Mouse (Mus musculus) cerebellum, adult 2 months (tissue): ENCODE results near the gene Lonrf3. TPM values are rescaled to one million over a fixed set of nuclear protein-coding genes. Genes with fewer than 3 reads are reported as not detected.

Source experiments
- DNase-seq, 2 experiments: peaks; one replicate each; pipeline ENCODE4 v3.0.0; 2021
- H3K27ac ChIP-seq: fragments of 200-500 bp; 2 replicates; pipeline ENCODE4 v1.5.1; 2012; ENCODE audit warnings: low read length, control low read depth, inconsistent platforms; ENCODE audit not compliant: insufficient read depth
- H3K27me3 ChIP-seq: fragments of 200-500 bp; 2 replicates; pipeline ENCODE4 v1.6.1; 2012; ENCODE audit warnings: inconsistent platforms, mild to moderate bottlenecking, low read length, moderate library complexity; ENCODE audit not compliant: control insufficient read depth, insufficient read depth
- H3K4me1 ChIP-seq: fragments of 200-500 bp; 2 replicates; pipeline ENCODE4 v1.6.1; 2011; ENCODE audit warnings: low read length; ENCODE audit not compliant: control insufficient read depth, insufficient read depth
- H3K4me3 ChIP-seq: fragments of 200-500 bp; replicated peaks from 2 replicates; pipeline ENCODE3; 2011; ENCODE audit warnings: mild to moderate bottlenecking, low read depth, low read length, control low read depth; ENCODE audit not compliant: insufficient read depth
- CTCF ChIP-seq: fragments of 200-500 bp; IDR thresholded peaks from 2 replicates; pipeline ENCODE4 v1.5.1; 2011; ENCODE audit warnings: low read depth, mild to moderate bottlenecking, control low read depth, low read length, moderate library complexity, borderline replicate concordance; ENCODE audit not compliant: insufficient read depth
- POLR2A ChIP-seq: fragments of 200-500 bp; IDR thresholded peaks from 2 replicates; pipeline ENCODE4 v1.6.1; 2011; ENCODE audit warnings: low read length, control low read depth, borderline replicate concordance; ENCODE audit not compliant: insufficient read depth
- WGBS: fragments of 180-500 bp; shearing (Covaris S2); methylation state at CpG from one replicate; pipeline ENCODE4 v1.1.7; 2018; 5-methylcytosine and 5-hydroxymethylcytosine counted together
- polyA plus RNA-seq: library from polyadenylated mRNA; depleted of rRNA; stranded (reverse); fragments of >200 nt; gene quantifications from 2 replicates; pipeline ENCODE4 v1.2.3, GENCODE M21; 2012; rRNA removed

Lonrf3 gene
- polyA plus RNA-seq, result 5.6 and 5.8 TPM in 2 replicates

DNA sequence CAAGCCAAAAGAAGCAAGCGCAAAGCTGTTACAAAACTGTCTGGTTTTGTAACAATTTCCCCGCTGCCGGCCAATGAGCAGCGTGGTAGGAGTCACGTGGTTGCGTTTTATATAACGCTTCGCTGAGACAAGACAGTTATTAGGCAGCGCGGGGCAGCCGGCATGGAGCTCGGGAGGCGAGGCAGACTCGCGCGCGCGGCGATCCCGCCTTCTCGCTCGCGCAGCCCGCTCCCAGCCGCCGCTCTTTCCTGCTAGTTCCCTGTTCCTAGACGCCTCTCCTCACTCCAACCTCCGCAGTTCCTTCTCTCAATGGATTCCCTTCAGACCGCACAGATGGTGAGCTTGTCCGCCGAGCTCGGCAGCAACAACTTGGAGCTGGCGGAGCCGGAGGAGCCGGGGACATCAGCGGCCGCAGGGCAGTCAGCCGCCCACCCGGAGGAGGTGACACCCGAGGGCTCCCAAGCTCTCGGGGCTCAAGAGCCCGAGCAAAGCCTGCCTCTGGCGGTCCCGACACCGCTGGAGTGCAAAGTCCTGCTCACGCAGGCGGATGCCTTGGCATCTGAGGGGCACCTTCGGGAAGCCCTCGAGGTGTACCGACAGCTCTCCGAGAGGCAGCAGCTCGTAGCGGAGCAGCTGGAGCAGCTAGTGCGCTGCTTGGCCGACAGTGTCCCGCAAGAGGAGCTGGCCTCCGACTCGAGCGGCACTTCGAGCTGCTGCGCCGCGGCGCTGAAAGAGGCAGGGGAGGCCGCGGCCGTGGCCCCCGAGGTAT lies at the start of gene Lonrf3:
Gene Lonrf3, plus strand, starts transcription at position 83 of the 769 bp plus-strand sequence.
- peak within 1 kb of the TSS; percentile 64 for H3K27ac ChIP-seq
- peak; percentile 83 to 84 for DNase-seq
- WGBS, result 14% methylated on average over 68 of the region's 68 CpGs
- H3K4me1 ChIP-seq, result 0 out of 2 replicates have a peak, but pooled peaks cover 4% of the 10 kb centered on the region
- peak within 1 kb of the TSS; percentile 61 for H3K4me3 ChIP-seq
- no peaks in the 10 kb centered on the region for H3K27me3 ChIP-seq
- TF ChIP-seq CTCF (no peak), POLR2A (peak; percentile 93)

DNA sequence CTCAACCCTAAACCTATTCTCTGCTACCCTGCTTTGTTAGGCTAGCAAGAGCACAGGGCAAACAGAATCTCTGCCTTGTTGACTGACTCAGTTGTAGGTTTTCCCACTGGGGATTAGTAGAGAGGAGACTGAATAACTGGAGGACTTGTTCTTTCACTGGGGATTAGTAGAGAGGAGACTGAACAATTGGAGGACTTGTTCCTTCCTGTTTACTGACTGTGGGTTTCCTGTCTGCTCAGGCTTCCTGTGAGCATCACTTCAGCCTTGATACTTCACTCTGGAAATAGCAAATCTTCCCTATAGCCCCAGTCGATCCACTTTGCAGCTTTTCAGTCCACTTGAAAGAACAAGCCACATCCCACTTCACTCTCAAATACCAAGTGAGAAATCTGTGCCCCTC lies 49.4 kb upstream of the Lonrf3 start:
- DNase-seq, result no peak
- WGBS, result 71% methylated on average over 1 of the region's 1 CpGs

DNA sequence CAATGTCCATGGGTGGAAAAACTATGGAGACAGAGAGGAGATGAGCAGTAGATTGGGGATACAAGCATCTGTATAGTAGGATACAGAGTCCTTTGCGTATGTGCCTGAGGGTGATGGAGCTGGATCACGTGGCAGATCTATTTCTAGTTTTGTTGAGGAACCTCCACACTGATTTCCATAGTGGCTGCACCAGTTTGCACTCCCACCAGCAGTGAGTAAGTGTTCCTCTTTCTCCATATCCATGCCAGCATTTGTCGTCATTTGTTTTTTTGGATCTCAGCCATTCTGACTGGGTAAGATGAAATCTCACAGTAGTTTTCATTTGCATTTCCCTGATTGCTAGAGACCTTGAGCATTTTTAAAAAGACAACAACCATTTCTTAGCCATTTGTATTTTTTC lies 16.7 kb upstream of the Lonrf3 start:
- Histone ChIP-seq H3K27me3 (no peaks in the 10 kb centered on the region), H3K4me1 (no peaks in the 10 kb centered on the region), H3K27ac (no peak overlapping the region), H3K4me3 (no peak overlapping the region)
- DNase-seq, result no peak
- no peak for TF ChIP-seq CTCF
- TF ChIP-seq POLR2A, result no peak
- WGBS, result 53% methylated on average over 3 of the region's 3 CpGs

More for the DNA sequence above, 49.4 kb upstream of the Lonrf3 start:
- H3K27me3 ChIP-seq, result no peaks in the 10 kb centered on the region
- no peaks in the 10 kb centered on the region for H3K4me1 ChIP-seq
- TF ChIP-seq CTCF, result no peak
- TF ChIP-seq POLR2A, result no peak
- H3K27ac ChIP-seq, result no peak overlapping the region
- H3K4me3 ChIP-seq, result no peak overlapping the region

DNA sequence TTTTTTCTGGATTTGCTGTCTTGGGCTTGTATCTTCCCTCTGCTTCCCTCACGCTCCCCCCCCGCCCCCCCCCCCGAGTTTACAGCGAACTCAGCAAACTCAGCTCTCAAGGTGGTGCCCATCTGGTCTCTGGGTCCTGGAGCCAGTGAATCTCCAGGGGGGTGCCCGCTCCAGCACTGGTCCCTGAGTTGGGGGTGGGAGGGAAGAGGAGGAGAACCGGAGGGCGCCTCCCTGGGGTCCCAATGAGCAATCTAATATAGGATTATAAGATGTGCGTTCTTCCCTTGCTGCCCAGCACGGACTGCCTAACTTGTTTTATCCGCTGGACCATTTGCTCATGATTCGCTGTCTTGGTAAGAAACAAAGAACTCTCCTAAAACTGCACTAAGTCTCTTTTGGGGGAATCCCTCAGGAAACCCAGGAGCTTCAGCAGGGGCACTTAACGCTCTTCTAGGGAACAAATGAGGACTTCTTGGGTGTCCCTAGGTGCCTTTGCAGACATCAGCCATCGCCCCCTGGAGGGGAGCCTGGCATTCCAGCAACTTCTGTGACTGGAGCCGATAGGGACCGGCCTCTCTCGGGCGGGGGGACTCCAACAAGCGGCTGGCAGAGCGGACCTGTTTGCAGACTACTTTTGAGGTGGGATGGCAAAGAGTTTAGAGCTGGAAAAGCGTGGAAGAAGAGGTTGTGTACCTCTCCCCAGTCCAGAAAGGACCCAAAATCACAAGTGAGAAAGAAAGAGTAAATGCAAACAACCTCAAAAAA lies 480 bp upstream of the Lonrf3 start:
- Histone ChIP-seq H3K27ac (0 out of 2 replicates have a peak overlapping the region, but pooled peaks have one; percentile 24), H3K27me3 (no peaks in the 10 kb centered on the region), H3K4me1 (0 out of 2 replicates have a peak, but pooled peaks cover 4% of the 10 kb centered on the region), H3K4me3 (peak overlapping the region; percentile 53)
- DNase-seq, result peak; percentile 27 to 57
- TF ChIP-seq POLR2A (no peak), CTCF (no peak)
- 3% methylated on average over 16 of the region's 20 CpGs for WGBS

DNA sequence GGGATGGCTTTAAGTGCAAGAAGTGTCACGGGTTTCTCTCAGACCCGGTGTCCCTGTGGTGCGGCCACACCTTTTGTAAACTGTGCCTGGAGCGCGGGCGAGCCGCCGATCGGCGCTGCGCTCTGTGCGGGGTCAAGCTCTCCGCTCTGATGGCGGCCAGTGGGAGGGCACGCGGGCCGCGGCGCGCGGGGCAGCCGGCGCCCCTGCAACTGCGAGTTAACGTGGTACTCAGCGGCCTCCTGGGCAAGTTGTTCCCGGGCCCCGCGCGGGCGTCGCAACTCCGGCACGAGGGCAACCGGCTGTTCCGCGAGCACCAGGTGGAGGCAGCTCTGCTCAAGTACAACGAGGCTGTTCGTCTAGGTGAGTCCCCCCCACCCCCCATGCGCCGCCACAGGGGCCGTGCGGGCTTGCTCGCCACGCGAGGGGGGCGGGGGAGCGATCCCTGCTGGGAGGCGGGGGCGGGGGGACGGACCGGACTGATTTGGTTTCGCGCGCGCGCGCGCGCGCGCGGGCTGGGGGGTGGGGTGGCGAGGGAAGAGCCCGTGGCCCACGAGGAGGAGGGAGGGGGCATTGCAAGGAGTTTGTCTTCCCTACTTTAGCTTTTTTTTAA lies 992 bp downstream of the Lonrf3 start:
- Histone ChIP-seq H3K4me3 (peak overlapping the region; percentile 61), H3K27ac (peak overlapping the region; percentile 64; the same call in 1 of the 2 replicates), H3K4me1 (0 out of 2 replicates have a peak, but pooled peaks cover 4% of the 10 kb centered on the region), H3K27me3 (no peaks in the 10 kb centered on the region)
- peak; percentile 44 to 57 for DNase-seq
- TF ChIP-seq CTCF (no peak), POLR2A (no peak)
- 8% methylated on average over 48 of the region's 66 CpGs for WGBS

DNA sequence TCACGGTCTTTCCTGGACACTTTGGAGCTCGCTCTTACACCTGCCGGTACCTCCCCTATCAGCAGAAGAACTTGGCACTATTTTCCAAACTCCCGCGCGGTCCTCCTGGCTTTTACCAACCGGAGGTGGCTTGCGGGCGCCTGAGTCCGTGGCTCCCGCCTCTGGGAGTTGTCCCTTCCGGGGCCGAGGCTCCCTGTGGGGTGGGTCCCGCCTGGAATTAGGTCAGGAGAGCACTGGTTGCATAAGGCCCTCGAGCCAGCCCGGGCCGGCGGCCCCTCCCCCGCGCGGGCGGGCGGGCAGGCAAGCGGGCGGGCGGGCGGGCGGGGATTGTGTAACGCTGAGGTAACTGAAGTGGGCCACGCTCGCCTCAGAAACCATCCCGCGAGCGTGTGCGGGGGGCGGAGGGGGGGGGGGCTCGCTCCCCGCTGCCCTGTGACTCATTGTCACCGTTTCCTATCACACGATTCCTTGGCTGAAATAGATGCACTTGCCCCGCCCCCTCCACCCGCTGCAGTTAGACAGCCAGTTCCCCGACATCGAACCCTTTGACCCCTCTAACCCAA lies 1.8 kb downstream of the Lonrf3 start:
- H3K27ac ChIP-seq, result peak overlapping the region; percentile 91
- WGBS, result 14% methylated on average over 41 of the region's 44 CpGs
- TF ChIP-seq CTCF (no peak), POLR2A (no peak)

DNA sequence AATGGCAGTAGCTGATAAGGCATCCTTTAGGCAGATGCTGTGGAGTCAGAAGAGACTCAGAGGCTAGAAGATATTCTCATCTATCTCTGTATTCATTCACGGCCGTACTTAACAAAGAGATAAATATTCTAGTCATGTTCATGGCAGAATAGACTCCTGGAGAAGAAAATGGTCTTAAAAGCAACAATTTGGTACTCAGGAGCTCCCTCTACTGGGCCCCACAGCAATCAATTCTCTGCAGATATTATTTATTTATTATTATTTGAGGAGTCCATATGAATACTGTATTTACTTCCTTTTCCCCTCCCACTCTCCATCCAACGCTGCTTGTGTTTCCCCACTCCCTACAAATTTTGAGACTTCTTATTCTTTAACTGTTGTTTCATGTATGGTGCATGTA lies 24.3 kb downstream of the Lonrf3 start:
- H3K4me3 ChIP-seq, result no peak overlapping the region
- no peaks in the 10 kb centered on the region for H3K4me1 ChIP-seq
- H3K27ac ChIP-seq, result no peak overlapping the region
- no peak for TF ChIP-seq POLR2A
- DNase-seq, result peak; percentile 17 to 20
- 52% methylated on average over 3 of the region's 3 CpGs for WGBS
- H3K27me3 ChIP-seq, result no peaks in the 10 kb centered on the region

More for the DNA sequence above, 1.8 kb downstream of the Lonrf3 start:
- peak; percentile 74 to 78 for DNase-seq
- Histone ChIP-seq H3K4me3 (peak overlapping the region; percentile 61), H3K4me1 (0 out of 2 replicates have a peak, but pooled peaks cover 4% of the 10 kb centered on the region), H3K27me3 (no peaks in the 10 kb centered on the region)
